Mouse (Mus musculus) liver, adult (tissue): ENCODE data around the gene Sppl2b.

ENCODE experiments used
- GATA4 ChIP-seq: IDR thresholded peaks from 2 replicates; pipeline ENCODE4 v1.6.1; 2014; ENCODE audit warnings: mild to moderate bottlenecking, low read length; ENCODE audit not compliant: insufficient replicate concordance

Gene Sppl2b

GRCm38 (mm10) chr10:80819406-80819805, 35.7 kb upstream of the Sppl2b start:
- no peak for TF ChIP-seq GATA4

- TF ChIP-seq GATA4: no peak
These were observed 33.1 kb upstream of the Sppl2b start for GRCm38 (mm10) chr10:80821991-80822390.

DNA sequence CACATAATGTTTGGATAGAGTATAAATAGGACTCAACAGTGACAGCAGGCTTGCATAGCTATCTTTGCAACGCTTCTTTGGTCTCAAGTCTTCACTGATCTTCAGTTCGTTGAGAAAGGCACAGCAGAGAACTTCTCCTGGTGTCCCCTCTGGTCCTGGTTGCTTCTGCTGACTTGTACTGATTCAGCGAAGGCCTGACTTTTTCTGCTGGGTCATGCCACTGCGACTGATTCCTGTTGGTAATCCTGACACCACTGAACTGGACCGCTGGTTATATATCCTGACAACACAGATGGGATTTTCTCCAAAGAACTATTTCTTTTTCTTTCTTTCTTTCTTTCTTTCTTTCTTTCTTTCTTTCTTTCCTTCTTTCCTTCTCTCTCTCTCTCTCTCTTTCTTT, 32.5 kb upstream of the Sppl2b start:
- TF ChIP-seq GATA4: no peak

- no peak for TF ChIP-seq GATA4
These were observed 31.8 kb upstream of the Sppl2b start for GRCm38 (mm10) chr10:80823316-80823715.

- TF ChIP-seq GATA4: no peak
These were observed 31.0 kb upstream of the Sppl2b start for GRCm38 (mm10) chr10:80823847-80824643.

DNA sequence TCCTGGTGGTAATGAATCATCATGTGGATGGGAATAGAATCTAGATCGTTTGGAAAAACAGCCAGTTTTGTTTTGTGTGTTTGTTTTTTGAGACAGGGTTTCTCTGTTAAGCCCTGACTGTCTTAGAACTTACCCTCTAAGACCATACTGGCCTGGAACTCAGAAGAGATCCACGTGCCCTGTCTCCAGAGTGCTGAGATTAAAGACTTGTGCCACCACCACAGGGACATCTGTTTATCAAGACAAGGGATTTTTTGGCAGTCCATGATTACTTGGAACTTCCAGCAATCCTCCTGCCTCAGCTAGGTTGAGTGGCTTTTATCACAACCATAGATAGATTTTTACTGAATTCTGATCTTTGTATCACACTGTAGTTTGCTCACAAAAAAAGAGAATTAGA, 30.2 kb upstream of the Sppl2b start:
- no peak for TF ChIP-seq GATA4

DNA sequence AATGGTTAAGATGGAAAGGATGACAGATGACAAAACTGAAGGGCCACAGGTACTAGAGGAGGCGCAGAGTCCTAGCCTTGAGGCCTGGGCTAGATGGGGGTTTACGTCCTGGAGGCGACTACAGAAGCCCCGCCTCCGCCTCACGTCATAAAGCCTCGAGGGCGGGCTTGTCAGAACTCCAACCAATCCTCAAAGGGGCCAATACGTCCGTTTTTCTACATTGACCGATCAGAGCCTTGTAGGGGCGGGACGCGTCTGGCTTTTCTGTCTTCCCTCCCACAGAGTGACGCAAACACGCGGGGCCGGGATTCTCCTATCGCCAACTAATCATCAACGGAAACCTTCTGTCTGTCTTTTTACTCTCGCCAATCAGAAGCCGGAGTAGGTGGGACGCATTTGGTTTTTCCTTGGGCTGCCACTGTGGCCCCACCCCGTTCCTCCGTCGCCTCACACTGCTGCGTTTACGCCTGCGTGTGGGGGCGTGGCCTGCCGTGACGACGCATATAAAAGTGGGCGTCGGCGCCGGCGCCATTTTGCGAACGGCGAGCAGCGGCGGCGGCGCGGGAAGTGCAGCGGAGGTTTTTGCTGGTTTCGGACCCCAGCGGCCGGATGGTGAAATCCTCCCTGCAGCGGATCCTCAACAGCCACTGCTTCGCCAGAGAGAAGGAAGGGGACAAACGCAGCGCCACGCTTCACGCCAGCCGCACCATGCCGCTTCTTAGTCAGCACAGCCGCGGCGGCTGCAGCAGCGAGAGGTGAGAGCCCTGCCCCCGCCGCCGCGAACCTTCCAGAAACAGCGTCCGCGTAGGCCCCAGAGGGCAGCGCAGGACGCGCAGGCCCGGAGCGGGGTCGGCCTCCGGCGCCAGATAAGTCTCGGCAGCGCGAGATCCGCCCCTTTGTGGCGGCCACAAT, 28.7 kb upstream of the Sppl2b start, which contains the start of gene Oaz1:
Oaz1 (plus strand) TSS at position 506 of the 912 bp plus-strand sequence.
- TF ChIP-seq GATA4: peak; percentile 47; the same call in 1 of the 2 replicates

- no peak for TF ChIP-seq GATA4
These were observed 27.8 kb upstream of the Sppl2b start for GRCm38 (mm10) chr10:80827063-80827869.

- TF ChIP-seq GATA4: no peak
These were observed 27.1 kb upstream of the Sppl2b start for GRCm38 (mm10) chr10:80827870-80828420.

GRCm38 (mm10) chr10:80829359-80830278, 25.5 kb upstream of the Sppl2b start:
- no peak for TF ChIP-seq GATA4

- peak; percentile 67; the same call in 1 of the 2 replicates for TF ChIP-seq GATA4
These were observed 23.9 kb upstream of the Sppl2b start for GRCm38 (mm10) chr10:80831136-80831535.

DNA sequence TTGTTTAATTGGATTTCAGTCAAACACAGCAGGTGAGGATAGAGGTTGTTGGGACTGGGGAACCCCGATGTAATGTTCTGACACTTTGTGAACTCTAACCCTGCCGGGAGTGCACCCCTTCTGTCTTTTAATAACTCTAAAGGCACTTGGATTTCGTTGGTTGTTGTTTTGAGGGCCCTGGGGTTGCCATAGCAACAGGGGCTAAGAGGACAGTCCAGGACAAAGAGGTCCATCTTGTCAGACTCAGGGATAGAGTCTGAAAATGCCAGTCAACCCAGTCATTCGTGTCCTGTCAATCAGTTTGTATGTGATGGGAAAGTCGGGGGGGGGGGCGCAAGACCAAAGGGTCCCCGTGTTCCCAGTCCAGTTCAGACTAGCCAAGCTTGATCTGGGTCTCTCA, 22.3 kb upstream of the Sppl2b start:
- no peak for TF ChIP-seq GATA4

GRCm38 (mm10) chr10:80835617-80836016, 19.5 kb upstream of the Sppl2b start:
- TF ChIP-seq GATA4: no peak

DNA sequence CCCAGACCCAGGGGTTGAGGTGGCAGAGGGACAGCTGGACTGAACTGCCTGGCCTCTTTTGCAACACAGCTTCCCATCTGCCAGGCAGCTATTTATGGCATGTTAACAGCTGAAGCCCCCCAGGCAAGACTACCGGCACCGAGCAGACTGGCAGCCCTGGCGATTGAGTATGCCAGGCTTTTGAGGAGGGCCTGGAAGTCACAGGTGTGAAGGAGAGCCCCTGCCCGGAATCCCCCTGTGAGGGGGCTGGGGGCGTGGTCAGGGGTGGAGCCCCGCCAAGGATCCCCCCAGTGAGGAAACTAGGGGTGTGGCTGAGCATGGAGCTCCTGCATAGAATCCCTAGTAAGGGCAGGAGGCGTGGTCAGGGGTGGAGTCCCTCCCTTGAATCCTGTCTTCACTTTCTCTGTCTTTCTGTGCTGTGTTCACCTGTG, 18.1 kb upstream of the Sppl2b start:
- TF ChIP-seq GATA4: no peak
